Mouse (Mus musculus) megakaryocyte, embryonic 14.5 days (primary cell): Measurements from ENCODE around the gene Gm20388. TPM values are rescaled to one million over a fixed set of nuclear protein-coding genes. Genes with fewer than 3 reads are reported as not detected.
A peak's percentile ranks its signal among the peaks of the same experiment; 100 is the strongest.

Source experiments
- H3K27me3 ChIP-seq: replicated peaks from 2 replicates; pipeline ENCODE3; 2012; ENCODE audit warnings: inconsistent platforms
- H3K36me3 ChIP-seq: replicated peaks from 2 replicates; pipeline ENCODE3; 2012; ENCODE audit warnings: low read length, inconsistent platforms, mixed read lengths
- H3K4me1 ChIP-seq: 2 replicates; pipeline ENCODE4 v1.6.1; 2012; ENCODE audit warnings: inconsistent platforms
- H3K4me3 ChIP-seq: replicated peaks from 2 replicates; pipeline ENCODE3; 2012; ENCODE audit warnings: moderate library complexity, mild to moderate bottlenecking, inconsistent platforms
- H3K9me3 ChIP-seq: 2 replicates; pipeline ENCODE4 v1.6.1; 2012; ENCODE audit warnings: inconsistent platforms
- FLI1 ChIP-seq: IDR thresholded peaks from 2 replicates; pipeline ENCODE4 v1.6.1; 2012; ENCODE audit warnings: low read length, inconsistent platforms, mixed read lengths
- GATA1 ChIP-seq: IDR thresholded peaks from 3 replicates; pipeline ENCODE4 v1.6.1; 2012; ENCODE audit warnings: mixed read lengths, low read length, inconsistent platforms, borderline replicate concordance
- polyA plus RNA-seq: library from polyadenylated mRNA; stranded (reverse); fragments of >175 nt; gene quantifications from 2 replicates; pipeline ENCODE4 v1.2.3, GENCODE M21; 2012; ENCODE audit warnings: low replicate concordance; ENCODE audit not compliant: insufficient read depth

Gene Gm20388
- polyA plus RNA-seq, 1 experiment: 111 TPM

DNA sequence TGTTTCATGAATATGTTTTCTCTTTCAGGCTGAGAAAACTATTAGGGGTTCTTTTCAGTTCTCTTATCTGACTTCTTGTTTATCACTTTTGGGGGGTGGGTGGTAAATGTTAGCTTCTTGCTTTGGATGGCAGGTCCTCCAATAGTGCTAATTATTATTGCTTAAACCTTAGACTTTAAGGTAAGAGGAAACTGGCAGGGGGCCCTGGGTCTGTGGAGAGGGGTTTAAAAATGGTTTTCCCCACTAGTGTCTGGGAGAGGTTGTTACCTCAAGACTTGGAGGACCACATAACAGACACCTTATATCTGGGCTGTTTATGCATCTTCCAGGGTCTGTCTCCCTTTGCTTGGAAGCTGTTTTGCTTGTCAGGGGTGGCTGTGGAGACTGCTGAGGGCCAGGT lies 2041.5 kb downstream of the Gm20388 start:
- Histone ChIP-seq H3K4me1 (peaks cover 78% of the 10 kb centered on the region), H3K36me3 (peaks cover 37% of the 10 kb centered on the region), H3K4me3 (peak overlapping the region; percentile 98), H3K9me3 (no peaks in the 10 kb centered on the region), H3K27me3 (no peaks in the 10 kb centered on the region)
- TF ChIP-seq GATA1 (no peak), FLI1 (no peak)

DNA sequence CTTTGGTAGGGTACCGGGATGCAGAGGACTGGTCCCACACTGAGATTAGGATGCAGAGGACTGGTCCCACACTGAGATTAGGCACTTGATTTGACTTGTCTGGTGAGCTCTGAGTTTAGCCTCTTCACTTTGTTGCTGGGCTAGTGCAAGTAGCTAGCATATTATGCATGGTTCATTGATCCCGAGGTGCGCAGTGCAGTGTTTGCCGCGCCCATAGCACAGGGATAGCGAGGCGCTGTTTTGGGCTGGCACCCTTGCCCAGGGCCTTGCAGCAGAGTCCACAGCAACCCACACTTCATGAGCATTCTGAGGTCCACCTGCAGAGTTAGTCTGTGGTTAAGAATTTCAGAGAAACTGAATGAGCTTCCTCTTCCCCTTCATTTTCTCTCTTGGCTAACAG lies 2042.2 kb downstream of the Gm20388 start:
- TF ChIP-seq FLI1 (no peak), GATA1 (no peak)
- H3K4me3 ChIP-seq: peak overlapping the region; percentile 98
- peaks cover 81% of the 10 kb centered on the region for H3K4me1 ChIP-seq
- H3K27me3 ChIP-seq: no peaks in the 10 kb centered on the region
- H3K9me3 ChIP-seq: no peaks in the 10 kb centered on the region
- peaks cover 41% of the 10 kb centered on the region for H3K36me3 ChIP-seq

DNA sequence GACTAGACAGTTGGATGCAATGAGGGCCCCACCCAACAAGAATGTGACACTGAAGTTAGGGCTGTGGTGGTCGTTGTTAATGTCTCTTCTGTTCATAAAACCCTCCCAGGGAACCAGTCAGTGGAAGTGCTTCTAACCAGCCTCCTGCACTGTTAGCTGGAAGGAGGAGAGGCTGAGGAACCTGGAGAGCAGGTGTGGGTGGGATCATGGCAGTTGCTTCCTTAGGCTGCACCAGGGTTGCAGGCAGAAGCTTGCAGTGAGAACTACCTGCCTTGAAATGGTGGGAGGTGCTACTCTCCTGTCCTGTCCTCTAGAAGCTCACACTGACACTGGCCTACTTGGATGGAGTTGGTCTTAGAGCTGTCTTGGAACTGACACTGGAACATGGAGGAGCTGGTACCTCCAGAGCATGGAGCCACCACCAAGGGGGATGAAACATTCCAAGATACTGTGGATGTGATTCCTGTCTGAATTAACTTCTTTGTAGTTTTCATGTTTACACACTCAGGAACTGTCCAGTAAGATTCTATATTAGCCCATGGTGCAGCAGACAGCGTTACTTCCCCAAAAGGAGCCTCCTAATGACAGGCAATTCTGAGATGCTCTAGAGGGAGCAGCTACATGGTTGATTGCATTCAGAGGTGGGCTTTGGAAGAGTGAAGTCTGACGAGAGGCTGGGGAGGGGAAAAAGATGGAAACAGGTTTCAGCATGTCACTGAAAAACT lies 2043.3 kb downstream of the Gm20388 start:
- Histone ChIP-seq H3K4me3 (peak overlapping the region; percentile 79), H3K36me3 (peaks cover 46% of the 10 kb centered on the region), H3K4me1 (peaks cover 80% of the 10 kb centered on the region), H3K9me3 (no peaks in the 10 kb centered on the region), H3K27me3 (no peaks in the 10 kb centered on the region)
- TF ChIP-seq FLI1: no peak
- TF ChIP-seq GATA1: no peak

DNA sequence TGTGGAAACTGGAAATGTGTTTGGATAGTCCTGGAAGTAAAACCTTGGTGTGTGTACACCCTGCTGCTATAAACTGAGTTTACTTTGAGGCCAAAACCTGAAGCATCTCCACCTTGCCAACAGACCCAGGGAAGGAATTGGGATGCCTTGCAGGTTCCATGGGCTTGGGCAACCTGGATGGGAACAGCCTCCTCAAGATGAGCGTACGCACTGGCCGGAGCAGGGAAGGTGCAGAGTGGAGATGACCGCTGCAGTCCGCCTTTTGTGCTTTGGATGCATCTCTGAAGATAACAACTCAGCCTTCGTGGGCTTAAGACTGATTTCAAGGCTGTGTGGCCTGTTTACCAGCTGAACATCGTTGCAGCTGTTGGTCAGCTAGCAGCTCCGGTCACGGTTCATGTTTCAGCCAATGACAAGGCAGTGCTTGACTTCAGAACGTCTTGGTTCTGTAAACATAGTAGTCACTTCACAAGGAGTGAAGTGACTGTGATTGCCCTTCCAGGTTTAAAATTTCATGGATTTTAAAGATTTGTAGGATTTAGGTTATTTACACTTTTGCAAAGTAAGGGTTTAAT lies 2044.4 kb downstream of the Gm20388 start:
- Histone ChIP-seq H3K27me3 (no peaks in the 10 kb centered on the region), H3K36me3 (peaks cover 51% of the 10 kb centered on the region), H3K4me1 (peaks cover 78% of the 10 kb centered on the region), H3K9me3 (no peaks in the 10 kb centered on the region), H3K4me3 (peak overlapping the region; percentile 88)
- TF ChIP-seq GATA1: no peak
- no peak for TF ChIP-seq FLI1

DNA sequence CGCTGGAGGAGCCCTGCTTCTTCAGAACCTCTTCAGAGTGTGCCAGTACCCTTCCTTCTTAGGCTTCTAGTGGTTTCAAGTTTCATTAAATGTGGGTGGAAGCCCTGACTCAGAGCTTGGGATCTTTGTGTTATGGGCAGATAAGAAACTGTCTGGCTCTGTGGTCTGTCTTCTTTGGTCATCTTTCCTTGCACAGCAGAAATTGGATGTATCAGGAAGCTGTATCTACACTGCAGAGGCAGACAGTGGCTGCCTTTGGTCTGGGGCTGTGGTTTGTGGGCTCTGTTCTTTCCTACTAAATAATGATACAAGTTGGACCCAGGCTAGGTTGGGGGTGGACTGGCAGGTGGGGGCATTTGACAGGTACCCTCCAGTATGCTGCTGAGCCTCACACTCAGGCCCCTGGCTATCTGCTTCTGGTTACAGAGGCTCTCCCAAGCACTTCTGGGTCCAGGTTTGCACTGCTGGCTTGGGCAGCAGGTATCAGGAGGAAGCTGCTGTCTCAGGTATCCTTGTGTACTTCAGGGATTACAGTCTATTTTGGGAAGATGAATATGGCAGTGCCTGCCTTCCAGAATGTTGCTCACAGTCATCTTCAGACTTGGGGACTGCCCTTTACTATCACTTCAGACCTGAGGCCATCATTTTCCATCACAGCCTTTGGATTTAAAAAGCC lies 2045.3 kb downstream of the Gm20388 start:
- Histone ChIP-seq H3K27me3 (no peaks in the 10 kb centered on the region), H3K4me1 (peaks cover 86% of the 10 kb centered on the region), H3K36me3 (peaks cover 59% of the 10 kb centered on the region), H3K9me3 (no peaks in the 10 kb centered on the region), H3K4me3 (peak overlapping the region; percentile 89)
- no peak; the same call in 1 of the 2 replicates for TF ChIP-seq FLI1
- peak; percentile 92 for TF ChIP-seq GATA1

DNA sequence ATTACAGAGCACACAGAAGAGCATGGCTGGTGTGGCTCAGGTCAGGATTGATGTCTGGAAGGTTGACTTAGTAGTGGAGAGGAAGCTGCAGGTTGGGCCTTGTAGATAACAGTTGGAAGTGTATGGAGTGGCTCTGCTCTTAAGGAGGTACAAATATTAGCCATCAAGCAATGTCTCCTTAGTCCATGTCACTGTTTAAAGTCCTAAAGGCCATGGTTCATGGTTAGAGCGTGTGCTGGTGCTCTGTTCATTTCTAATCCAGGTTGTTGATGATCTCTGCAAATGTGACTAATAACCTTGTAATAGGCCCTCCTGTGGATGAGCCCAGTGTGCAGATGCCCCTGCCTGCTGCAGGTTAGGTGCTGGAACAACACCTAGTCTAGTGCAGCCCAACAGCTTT lies 2047.8 kb downstream of the Gm20388 start:
- Histone ChIP-seq H3K4me3 (peak overlapping the region; percentile 3), H3K27me3 (no peaks in the 10 kb centered on the region), H3K4me1 (peaks cover 97% of the 10 kb centered on the region), H3K9me3 (no peaks in the 10 kb centered on the region), H3K36me3 (peaks cover 58% of the 10 kb centered on the region)
- TF ChIP-seq FLI1: no peak

DNA sequence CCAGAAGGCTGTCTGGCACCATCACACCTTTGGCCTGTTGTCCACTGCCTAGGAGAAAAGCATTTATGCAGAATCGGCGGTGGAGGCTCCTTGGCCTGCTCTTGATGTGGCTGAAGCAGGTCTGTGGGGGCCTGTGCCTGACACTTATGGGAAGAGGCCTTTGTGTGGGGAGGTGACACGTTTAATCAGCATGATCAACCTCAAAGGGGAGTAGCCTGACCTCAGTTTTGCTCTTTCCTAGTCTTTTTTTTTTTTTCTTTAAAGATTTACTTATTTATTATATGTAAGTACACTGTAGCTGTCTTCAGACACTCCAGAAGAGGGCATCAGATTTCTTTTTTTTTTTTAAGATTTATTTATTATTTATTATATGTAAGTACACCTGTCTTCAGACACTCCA lies 2052.3 kb downstream of the Gm20388 start:
- no peak for TF ChIP-seq FLI1
- TF ChIP-seq GATA1: no peak
- no peaks in the 10 kb centered on the region for H3K9me3 ChIP-seq
- H3K36me3 ChIP-seq: peaks cover 63% of the 10 kb centered on the region
- peaks cover 97% of the 10 kb centered on the region for H3K4me1 ChIP-seq
- H3K4me3 ChIP-seq: no peak overlapping the region
- no peaks in the 10 kb centered on the region for H3K27me3 ChIP-seq

DNA sequence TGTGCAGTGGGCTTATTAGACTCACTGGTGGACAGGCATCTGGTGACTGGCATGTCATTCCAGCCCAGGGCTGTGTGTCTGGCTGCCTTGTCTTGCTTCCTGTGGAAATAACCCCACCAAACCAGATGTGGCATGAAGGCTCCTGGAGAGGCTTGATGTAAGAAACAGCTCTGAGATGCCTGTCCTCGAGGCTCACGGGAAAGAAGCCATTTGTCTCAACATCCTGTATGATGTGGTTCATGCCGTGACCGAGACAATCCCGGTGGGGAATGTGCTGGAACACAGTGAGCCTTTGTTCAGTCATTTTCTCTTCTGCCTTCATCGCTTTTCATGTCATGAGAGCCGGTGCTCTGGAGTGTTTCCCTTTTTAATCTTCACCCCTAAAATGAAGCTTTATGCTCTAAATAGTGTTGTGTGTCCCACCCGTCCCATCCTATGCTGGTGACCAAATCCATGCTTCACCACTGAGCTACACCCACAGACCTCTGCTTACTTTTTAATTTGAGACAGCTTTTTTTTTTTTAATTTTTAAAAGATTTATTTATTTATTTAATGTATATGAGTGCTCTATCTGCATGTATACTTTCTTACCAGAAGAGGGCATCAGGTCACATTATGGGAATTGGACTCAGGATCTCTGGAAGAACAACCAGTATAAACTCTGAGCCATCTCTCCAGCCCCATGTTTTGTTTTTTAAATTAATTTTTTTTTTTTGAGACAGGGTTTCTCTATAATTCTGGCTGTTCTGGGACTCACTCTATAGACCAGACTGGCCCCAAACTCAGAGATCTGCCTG lies 2054.3 kb downstream of the Gm20388 start:
- TF ChIP-seq GATA1 (no peak), FLI1 (no peak)
- Histone ChIP-seq H3K9me3 (no peaks in the 10 kb centered on the region), H3K4me1 (peaks cover 94% of the 10 kb centered on the region), H3K27me3 (no peaks in the 10 kb centered on the region), H3K36me3 (peaks cover 58% of the 10 kb centered on the region), H3K4me3 (peak overlapping the region; percentile 64)

DNA sequence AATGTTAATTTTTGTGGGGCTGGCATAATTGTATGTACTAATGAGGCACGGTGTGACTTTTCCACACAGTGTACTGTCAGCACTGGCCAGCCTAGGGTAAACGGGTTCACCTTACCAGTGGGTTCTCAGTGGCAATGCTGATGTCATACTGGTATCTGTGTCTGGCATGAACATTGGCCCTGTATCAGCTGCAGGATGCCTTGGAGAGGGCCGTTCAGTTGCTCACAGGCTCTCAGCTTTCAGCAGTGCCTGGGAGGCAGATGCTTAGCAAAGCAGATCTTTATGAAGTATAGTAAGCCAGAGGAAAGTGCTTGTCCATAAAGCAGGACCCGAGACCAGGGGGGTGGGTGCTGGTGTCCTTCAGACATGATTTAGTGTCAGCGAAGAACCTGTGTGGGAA lies 2055.5 kb downstream of the Gm20388 start:
- Histone ChIP-seq H3K27me3 (no peaks in the 10 kb centered on the region), H3K4me3 (peak overlapping the region; percentile 48), H3K9me3 (no peaks in the 10 kb centered on the region), H3K36me3 (peaks cover 58% of the 10 kb centered on the region), H3K4me1 (peaks cover 95% of the 10 kb centered on the region)
- TF ChIP-seq FLI1 (no peak), GATA1 (no peak)
